Mouse (Mus musculus) liver, embryonic 14.5 days (tissue): Measurements from ENCODE around the gene Ncl.

Source experiments
- CTCF ChIP-seq: IDR thresholded peaks from 2 replicates; pipeline ENCODE4 v1.5.1; 2016; ENCODE audit warnings: antibody characterized with exemption, low read depth, control low read depth
- EP300 ChIP-seq: IDR thresholded peaks from 2 replicates; pipeline ENCODE4 v1.6.1; 2016; ENCODE audit warnings: antibody characterized with exemption, low read depth

DNA sequence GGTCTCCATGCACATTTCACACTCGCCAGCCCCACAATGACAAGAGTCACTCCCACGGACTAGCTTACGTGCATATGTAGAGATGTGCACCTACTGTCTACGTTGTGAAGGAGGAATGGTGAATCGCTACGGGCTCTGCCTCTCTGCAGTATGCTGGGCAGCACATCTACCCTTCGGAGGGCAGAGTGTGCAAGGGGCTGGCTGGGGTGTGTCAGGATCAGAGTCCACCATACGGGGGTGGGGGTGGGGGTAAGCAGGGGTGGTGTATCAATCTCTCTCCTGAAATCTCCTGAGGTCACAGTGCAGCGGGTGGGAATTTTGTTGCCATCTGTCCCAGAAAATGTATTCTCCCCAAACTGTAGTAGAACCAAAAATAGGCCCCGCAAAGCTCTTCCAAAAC, 49.3 kb upstream of the Ncl start:
- TF ChIP-seq EP300 (no peak), CTCF (no peak)
